In genomic region chr6:141252520-141252919, GRCm38 (mm10) we compare ENCODE assay signal across 9 mouse cellular contexts. TPM values are rescaled to one million over a fixed set of nuclear protein-coding genes. Genes with fewer than 3 reads are reported as not detected.
DNase-seq lines count a peak whose midpoint lies in the region; ATAC-seq and TF ChIP-seq lines count a peak whose summit lies in the region.
"Had no signal": no experiment of that assay in that cellular context is flagged by ENCODE, and none has a peak within 500 bp of the region (broad histone marks: within the 10 kb centered on the region; RNA-seq: fewer than 3 reads in every experiment).

No protein-coding gene starts in this region.

- no peak for DNase-seq in gastrocnemius, adult 2 months
- DNase-seq in gastrocnemius, postnatal 25 days: no peak
- no peak for DNase-seq in kidney, adult 2 months
- DNase-seq in kidney, postnatal 10 days: no peak
- DNase-seq in midbrain, embryonic 14.5 days: no peak
- no peak for DNase-seq in midbrain, embryonic 11.5 days (ENCODE audit: low spot score, missing footprints)
- DNase-seq in testis, postnatal 14 days (ENCODE audit: low spot score): no peak

- no peak for TF ChIP-seq CTCF in gastrocnemius, adult 2 months (IDR thresholded peaks at IDR 0.05)
- TF ChIP-seq CTCF in kidney, adult 2 months (conservative IDR thresholded peaks at IDR 0.05; ENCODE audit: insufficient read depth, insufficient read length, low read depth, low read length): no peak

- no peak overlapping the region for H3K9ac ChIP-seq in midbrain, embryonic 14.5 days (replicated peaks; ENCODE audit: low read length)
- no peak overlapping the region for H3K9ac ChIP-seq in midbrain, embryonic 11.5 days (ENCODE audit: low read length)
- H3K9ac ChIP-seq in stomach, embryonic 15.5 days: no peak overlapping the region
- H3K9ac ChIP-seq: forebrain, embryonic 15.5 days had no signal

- H3K4me3 ChIP-seq in gastrocnemius, adult 2 months: peak overlapping the region; percentile 85
- no peak overlapping the region for H3K4me3 ChIP-seq in kidney, adult 2 months (ENCODE audit: insufficient read depth, low read depth, low read length)
- H3K4me3 ChIP-seq in midbrain, embryonic 14.5 days (replicated peaks; ENCODE audit: low read depth, low read length): no peak overlapping the region
- H3K4me3 ChIP-seq in midbrain, embryonic 11.5 days (ENCODE audit: low read depth, low read length): no peak overlapping the region
- peak overlapping the region; percentile 15 for H3K4me3 ChIP-seq in stomach, embryonic 15.5 days (replicated peaks)
- H3K4me3 ChIP-seq: forebrain, embryonic 15.5 days had no signal

- TF ChIP-seq POLR2A in kidney, adult 2 months (IDR thresholded peaks at IDR 0.05; ENCODE audit: low read depth, low read length): no peak

- 0 out of 2 replicates have a peak overlapping the region, but pooled peaks have one; percentile 13 for H3K4me2 ChIP-seq in midbrain, embryonic 14.5 days (ENCODE audit: low read length)
- no peak overlapping the region for H3K4me2 ChIP-seq in midbrain, embryonic 11.5 days
- H3K4me2 ChIP-seq in stomach, embryonic 15.5 days: peak overlapping the region; percentile 72
- H3K4me2 ChIP-seq: forebrain, embryonic 15.5 days had no signal

- H3K4me1 ChIP-seq in kidney, adult 2 months (ENCODE audit: control insufficient read depth, insufficient read depth, low read length): no peaks in the 10 kb centered on the region
- 0 out of 2 replicates have a peak, but pooled peaks cover 4% of the 10 kb centered on the region for H3K4me1 ChIP-seq in midbrain, embryonic 14.5 days (ENCODE audit: control insufficient read depth, insufficient read depth, low read length)
- H3K4me1 ChIP-seq in midbrain, embryonic 11.5 days (ENCODE audit: control insufficient read depth, insufficient read depth, low read length): no peaks in the 10 kb centered on the region; the same call in 1 of the 2 replicates
- H3K4me1 ChIP-seq in stomach, embryonic 15.5 days: peaks cover 6% of the 10 kb centered on the region; the same call in 1 of the 2 replicates

- H3K27ac ChIP-seq in gastrocnemius, adult 2 months: no peak overlapping the region
- H3K27ac ChIP-seq in kidney, adult 2 months (ENCODE audit: insufficient read depth, low read depth, low read length): peak overlapping the region; percentile 31; the same call in 1 of the 2 replicates
- H3K27ac ChIP-seq in midbrain, embryonic 14.5 days (replicated peaks; ENCODE audit: low read depth, low read length): no peak overlapping the region
- H3K27ac ChIP-seq in midbrain, embryonic 11.5 days (ENCODE audit: low read depth, low read length): no peak overlapping the region
- no peak overlapping the region for H3K27ac ChIP-seq in stomach, embryonic 15.5 days
- H3K27ac ChIP-seq: forebrain, embryonic 15.5 days had no signal

- H3K9me3 ChIP-seq in midbrain, embryonic 14.5 days (ENCODE audit: control insufficient read depth, low read length): no peaks in the 10 kb centered on the region
- no peaks in the 10 kb centered on the region for H3K9me3 ChIP-seq in midbrain, embryonic 11.5 days (ENCODE audit: control insufficient read depth, low read length)
- H3K9me3 ChIP-seq in stomach, embryonic 15.5 days: no peaks in the 10 kb centered on the region
- H3K9me3 ChIP-seq: forebrain, embryonic 15.5 days had no signal

- no peak for ATAC-seq in midbrain, embryonic 14.5 days (ENCODE audit: low FRiP score, low TSS enrichment)
- ATAC-seq in midbrain, embryonic 11.5 days (ENCODE audit: low FRiP score): no peak
- ATAC-seq in stomach, embryonic 15.5 days (ENCODE audit: insufficient read depth, low FRiP score, low read depth): no peak
- ATAC-seq: forebrain, embryonic 15.5 days had no signal

- no peaks in the 10 kb centered on the region for H3K27me3 ChIP-seq in kidney, adult 2 months (replicated peaks; ENCODE audit: control insufficient read depth, insufficient read depth, low read length)
- H3K27me3 ChIP-seq in midbrain, embryonic 14.5 days (ENCODE audit: control insufficient read depth, insufficient read depth, low read length): peaks cover 12% of the 10 kb centered on the region; the same call in 1 of the 2 replicates
- peaks cover 13% of the 10 kb centered on the region for H3K27me3 ChIP-seq in midbrain, embryonic 11.5 days (ENCODE audit: control insufficient read depth, insufficient read depth, low read length)
- 0 out of 2 replicates have a peak, but pooled peaks cover 13% of the 10 kb centered on the region for H3K27me3 ChIP-seq in stomach, embryonic 15.5 days (replicated peaks)

- H3K36me3 ChIP-seq in kidney, adult 2 months (ENCODE audit: control insufficient read depth, insufficient read depth, low read length): no peaks in the 10 kb centered on the region
- no peaks in the 10 kb centered on the region for H3K36me3 ChIP-seq in midbrain, embryonic 14.5 days (ENCODE audit: control insufficient read depth, insufficient read depth, low read length)
- no peaks in the 10 kb centered on the region for H3K36me3 ChIP-seq in midbrain, embryonic 11.5 days (ENCODE audit: control insufficient read depth, insufficient read depth, low read length)
- H3K36me3 ChIP-seq in stomach, embryonic 15.5 days: no peaks in the 10 kb centered on the region
- H3K36me3 ChIP-seq: forebrain, embryonic 15.5 days had no signal

- 71% methylated on average over 7 of the region's 7 CpGs for WGBS in kidney, adult 2 months
- WGBS in midbrain, embryonic 14.5 days: 93% methylated on average over 7 of the region's 7 CpGs
- 93% methylated on average over 7 of the region's 7 CpGs for WGBS in midbrain, embryonic 11.5 days
- WGBS in stomach, embryonic 15.5 days: 74% methylated on average over 7 of the region's 7 CpGs

- intact Hi-C loops in gastrocnemius, adult 2 months (cut with DNase I): loop anchor here (10.0 kb wide), 2 partner anchors 192 to 328 kb away; no protein-coding TSS in a partner anchor

RNA-seq across cellular contexts. Expression of gene Pde3a, which starts 3.5 kb away (rescaled TPM):
- total RNA-seq in gastrocnemius, adult 2 months (2021): 1 to 10 TPM; 2.8 to 3.5 TPM
- total RNA-seq in gastrocnemius, postnatal 25 days (2021): 1 to 10 TPM; 3.0 to 4.3 TPM
- 4.1 and 4.2 TPM in 2 replicates for polyA plus RNA-seq in kidney, adult 2 months (2012; rRNA removed)
- 2.3 and 3.1 TPM in 2 replicates for polyA plus RNA-seq in midbrain, embryonic 14.5 days (2014; fragmentation: Nextera tagmentation; extraction: Ambion mirVana)
- polyA plus RNA-seq in midbrain, embryonic 11.5 days (2014; fragmentation: Nextera tagmentation; extraction: Ambion mirVana): 1.2 and 2.1 TPM in 2 replicates
- polyA plus RNA-seq in stomach, embryonic 15.5 days (2015; fragmentation: Nextera tagmentation; extraction: Ambion mirVana): 10.6 and 12.8 TPM in 2 replicates

Comparison
In these comparisons a context has a peak if more than half of its experiments do, and no peak if none do; other contexts are left out.
1. H3K4me3 ChIP-seq: peak in gastrocnemius, adult 2 months (single experiment) and stomach, embryonic 15.5 days (single experiment); none in kidney, adult 2 months (single experiment), midbrain, embryonic 14.5 days (single experiment) and midbrain, embryonic 11.5 days (single experiment).